Mouse (Mus musculus) myocyte (in vitro differentiated cells): ENCODE results near the gene Mdfi. TPM values are rescaled to one million over a fixed set of nuclear protein-coding genes. Genes with fewer than 3 reads are reported as not detected.

Source experiments
- H3K27me3 ChIP-seq: one replicate; pipeline ENCODE4 v1.6.1; 2011; ENCODE audit not compliant: control insufficient read depth, insufficient read depth, insufficient read length
- H3K36me3 ChIP-seq: one replicate; pipeline ENCODE4 v1.6.1; 2011; ENCODE audit not compliant: control insufficient read depth, insufficient read depth
- H3K4me2 ChIP-seq: one replicate; pipeline ENCODE4 v1.6.1; 2011; ENCODE audit warnings: low read depth, control low read depth
- H3K4me3 ChIP-seq: one replicate; pipeline ENCODE4 v1.5.1; 2011; ENCODE audit warnings: mild to moderate bottlenecking, control low read depth, moderate library complexity
- H3K79me2 ChIP-seq: one replicate; pipeline ENCODE4 v1.6.1; 2011; ENCODE audit not compliant: control insufficient read depth, insufficient read depth
- H3ac ChIP-seq: one replicate; pipeline ENCODE4 v1.6.1; 2011; ENCODE audit not compliant: control insufficient read depth, insufficient read length
- CEBPB ChIP-seq: IDR thresholded peaks from 2 replicates; pipeline ENCODE4 v1.6.1; 2011; ENCODE audit warnings: mild to moderate bottlenecking, moderate library complexity; ENCODE audit not compliant: poor library complexity, insufficient read depth, severe bottlenecking
- E2F4 ChIP-seq: IDR thresholded peaks from one replicate; pipeline ENCODE4 v1.6.1; 2011; ENCODE audit warnings: mild to moderate bottlenecking, control low read depth, moderate library complexity; ENCODE audit not compliant: insufficient read depth
- MAX ChIP-seq: IDR thresholded peaks from one replicate; pipeline ENCODE4 v1.6.1; 2011; ENCODE audit warnings: low read depth, mild to moderate bottlenecking, control low read depth
- MYOD1 ChIP-seq, 3 experiments: IDR thresholded peaks; one replicate each; pipeline ENCODE4 v1.6.1; 2011; ENCODE audit warnings: control low read depth in 2 of 3, low read depth in 2 of 3, mild to moderate bottlenecking in 2 of 3, moderate library complexity in 1 of 3; ENCODE audit not compliant: insufficient read length in 2 of 3, control insufficient read depth in 1 of 3
- MYOG ChIP-seq, 3 experiments: IDR thresholded peaks; one replicate each; pipeline ENCODE4 v1.6.1; 2011; ENCODE audit warnings: control low read depth in 2 of 3, low read depth in 2 of 3, mild to moderate bottlenecking in 2 of 3; ENCODE audit not compliant: insufficient read length in 2 of 3, control insufficient read depth in 1 of 3, insufficient read depth in 1 of 3
- POLR2A ChIP-seq: IDR thresholded peaks from one replicate; pipeline ENCODE4 v1.6.1; 2011; ENCODE audit warnings: low read depth, mild to moderate bottlenecking, control low read depth, moderate library complexity; ENCODE audit not compliant: insufficient read length
- POLR2AphosphoS2 ChIP-seq: IDR thresholded peaks from one replicate; pipeline ENCODE4 v1.6.1; 2011; ENCODE audit warnings: low read depth, control low read depth; ENCODE audit not compliant: insufficient read length
- REST ChIP-seq: IDR thresholded peaks from one replicate; pipeline ENCODE4 v1.6.1; 2011; ENCODE audit warnings: mild to moderate bottlenecking, control low read depth, moderate library complexity; ENCODE audit not compliant: insufficient read depth, insufficient read length
- SRF ChIP-seq: IDR thresholded peaks from one replicate; pipeline ENCODE4 v1.6.1; 2011; ENCODE audit warnings: low read depth; ENCODE audit not compliant: control insufficient read depth, insufficient read length
- TCF12 ChIP-seq: IDR thresholded peaks from one replicate; pipeline ENCODE4 v1.6.1; 2011; ENCODE audit warnings: mild to moderate bottlenecking, control low read depth; ENCODE audit not compliant: poor library complexity, insufficient read depth, severe bottlenecking
- TCF3 ChIP-seq: IDR thresholded peaks from one replicate; pipeline ENCODE4 v1.6.1; 2011; ENCODE audit warnings: low read depth, control low read depth; ENCODE audit not compliant: insufficient read length
- USF1 ChIP-seq: IDR thresholded peaks from one replicate; pipeline ENCODE4 v1.6.1; 2011; ENCODE audit warnings: low read depth, mild to moderate bottlenecking, control low read depth, moderate library complexity
- polyA plus RNA-seq: library from polyadenylated mRNA; unstranded; fragments of >200 nt; fragmentation: generic; extraction: Trizol; gene quantifications from one replicate; pipeline ENCODE4 v1.2.1, GENCODE M21; 2012; ENCODE audit warnings: missing spikeins

The Mdfi gene
- polyA plus RNA-seq, 1 experiment = 1.1 TPM

- Histone ChIP-seq H3K27me3 (no peaks in the 10 kb centered on the region), H3K36me3 (no peaks in the 10 kb centered on the region), H3K4me2 (no peak overlapping the region), H3K4me3 (no peak overlapping the region), H3ac (no peak overlapping the region), H3K79me2 (no peaks in the 10 kb centered on the region)
- TF ChIP-seq CEBPB = no peak
- TF ChIP-seq MAX = no peak
- no peak for TF ChIP-seq MYOG (IDR thresholded peaks at IDR 0.05; ENCODE audit: control insufficient read depth in 1 of 3, insufficient read depth in 1 of 3, insufficient read length in 2 of 3, low read depth in 2 of 3)
- TF ChIP-seq TCF3 = no peak
- no peak for TF ChIP-seq SRF
- no peak for TF ChIP-seq REST
- TF ChIP-seq MYOD1 (IDR thresholded peaks at IDR 0.05; ENCODE audit: control insufficient read depth in 1 of 3, insufficient read length in 2 of 3, low read depth in 2 of 3) = no peak
- TF ChIP-seq USF1 = no peak
- TF ChIP-seq POLR2AphosphoS2 = no peak
- no peak for TF ChIP-seq POLR2A
- no peak for TF ChIP-seq E2F4
- TF ChIP-seq TCF12 = no peak
Measured at GRCm38 (mm10) chr17:47782486-47782885, 52.0 kb downstream of the Mdfi start.

- no peak overlapping the region for H3K4me2 ChIP-seq
- H3K79me2 ChIP-seq = no peaks in the 10 kb centered on the region
- no peaks in the 10 kb centered on the region for H3K27me3 ChIP-seq
- H3ac ChIP-seq = no peak overlapping the region
- no peak for TF ChIP-seq MYOG (IDR thresholded peaks at IDR 0.05; ENCODE audit: control insufficient read depth in 1 of 3, insufficient read depth in 1 of 3, insufficient read length in 2 of 3, low read depth in 2 of 3)
- TF ChIP-seq MYOD1 (IDR thresholded peaks at IDR 0.05; ENCODE audit: control insufficient read depth in 1 of 3, insufficient read length in 2 of 3, low read depth in 2 of 3) = no peak
- no peak overlapping the region for H3K4me3 ChIP-seq
- no peaks in the 10 kb centered on the region for H3K36me3 ChIP-seq
Measured at GRCm38 (mm10) chr17:47780470-47780869, 54.0 kb downstream of the Mdfi start.

GRCm38 (mm10) chr17:47777141-47777540 is 57.4 kb downstream of the Mdfi start:
- Histone ChIP-seq H3ac (no peak overlapping the region), H3K4me2 (no peak overlapping the region), H3K27me3 (no peaks in the 10 kb centered on the region), H3K36me3 (no peaks in the 10 kb centered on the region), H3K79me2 (no peaks in the 10 kb centered on the region), H3K4me3 (no peak overlapping the region)
- TF ChIP-seq MAX = no peak

- H3K27me3 ChIP-seq = no peaks in the 10 kb centered on the region
- H3K36me3 ChIP-seq = no peaks in the 10 kb centered on the region
- no peaks in the 10 kb centered on the region for H3K79me2 ChIP-seq
- H3ac ChIP-seq = no peak overlapping the region
- H3K4me2 ChIP-seq = no peak overlapping the region
- TF ChIP-seq MYOD1 (IDR thresholded peaks at IDR 0.05; ENCODE audit: control insufficient read depth in 1 of 3, insufficient read length in 2 of 3, low read depth in 2 of 3) = no peak
- no peak for TF ChIP-seq CEBPB
- TF ChIP-seq TCF12 = no peak
- TF ChIP-seq POLR2AphosphoS2 = no peak
- no peak for TF ChIP-seq USF1
- no peak for TF ChIP-seq E2F4
- no peak for TF ChIP-seq REST
- no peak overlapping the region for H3K4me3 ChIP-seq
Measured at GRCm38 (mm10) chr17:47773604-47774003, 60.9 kb downstream of the Mdfi start.

GRCm38 (mm10) chr17:47769389-47770299 is 64.8 kb downstream of the Mdfi start:
- Histone ChIP-seq H3K4me3 (no peak overlapping the region), H3K36me3 (no peaks in the 10 kb centered on the region), H3K4me2 (peak overlapping the region; percentile 44), H3K27me3 (no peaks in the 10 kb centered on the region), H3ac (no peak overlapping the region), H3K79me2 (no peaks in the 10 kb centered on the region)
- TF ChIP-seq MYOG (IDR thresholded peaks at IDR 0.05; ENCODE audit: control insufficient read depth in 1 of 3, insufficient read depth in 1 of 3, insufficient read length in 2 of 3, low read depth in 2 of 3) (no peak), POLR2A (no peak), SRF (no peak), REST (no peak), TCF12 (no peak), E2F4 (no peak), MAX (no peak), MYOD1 (IDR thresholded peaks at IDR 0.05; ENCODE audit: control insufficient read depth in 1 of 3, insufficient read length in 2 of 3, low read depth in 2 of 3) (no peak), TCF3 (no peak)
